Mouse (Mus musculus) testis, adult 2 months (tissue): ENCODE data around the gene Slc20a1.

ENCODE experiments used
- CTCF ChIP-seq: fragments of 200-500 bp; IDR thresholded peaks from 2 replicates; pipeline ENCODE4 v1.5.1; 2012; ENCODE audit warnings: low read depth, mild to moderate bottlenecking, inconsistent platforms, low read length, moderate library complexity; ENCODE audit not compliant: control insufficient read depth, insufficient read depth, insufficient replicate concordance
- POLR2A ChIP-seq: fragments of 200-500 bp; IDR thresholded peaks from 2 replicates; pipeline ENCODE4 v1.6.1; 2012; ENCODE audit warnings: low read depth, mild to moderate bottlenecking, inconsistent platforms, low read length, moderate library complexity; ENCODE audit not compliant: control insufficient read depth

- TF ChIP-seq POLR2A, result no peak
- TF ChIP-seq CTCF, result no peak
Observed at GRCm38 (mm10) chr2:129224178-129224577, 25.6 kb downstream of the Slc20a1 start.
